Mouse (Mus musculus): Measurements from ENCODE around the gene Tapbp. TPM values are rescaled to one million over a fixed set of nuclear protein-coding genes. Genes with fewer than 3 reads are reported as not detected.

Tapbp gene
- polyA plus RNA-seq, 1 experiment from 2014 or later: 32.5 TPM

GRCm38 (mm10) chr17:33958451-33958850 is 42.8 kb downstream of the Tapbp start:
- no peak overlapping the region for H3K4me3 ChIP-seq (ENCODE audit: low read depth, low read length)
- peaks cover 62% of the 10 kb centered on the region for H3K36me3 ChIP-seq (ENCODE audit: control insufficient read depth, insufficient read depth, low read length)
- no peaks in the 10 kb centered on the region for H3K9me3 ChIP-seq (ENCODE audit: control insufficient read depth, low read length)
- H3K4me1 ChIP-seq (replicated peaks; ENCODE audit: control insufficient read depth, insufficient read depth, low read length): peaks cover 19% of the 10 kb centered on the region
- H3K9ac ChIP-seq (ENCODE audit: low read length): no peak overlapping the region
- ATAC-seq (replicated peaks; ENCODE audit: low FRiP score, low TSS enrichment, low read depth): no peak
- 94% methylated on average over 11 of the region's 11 CpGs for WGBS
- no peak overlapping the region for H3K27ac ChIP-seq (ENCODE audit: low read depth)
- no peaks in the 10 kb centered on the region for H3K27me3 ChIP-seq (replicated peaks; ENCODE audit: control insufficient read depth, insufficient read depth, low read length)
- no peak for DNase-seq (ENCODE audit: low spot score)
- H3K4me2 ChIP-seq (ENCODE audit: low read length): no peak overlapping the region

- 95% methylated on average over 13 of the region's 13 CpGs for WGBS
- no peaks in the 10 kb centered on the region for H3K9me3 ChIP-seq (ENCODE audit: control insufficient read depth, low read length)
- no peak for ATAC-seq (replicated peaks; ENCODE audit: low FRiP score, low TSS enrichment, low read depth)
- no peak for DNase-seq (ENCODE audit: low spot score)
- H3K27me3 ChIP-seq (replicated peaks; ENCODE audit: control insufficient read depth, insufficient read depth, low read length): no peaks in the 10 kb centered on the region
- peaks cover 13% of the 10 kb centered on the region for H3K4me1 ChIP-seq (replicated peaks; ENCODE audit: control insufficient read depth, insufficient read depth, low read length)
- H3K36me3 ChIP-seq (ENCODE audit: control insufficient read depth, insufficient read depth, low read length): peaks cover 56% of the 10 kb centered on the region
- H3K4me2 ChIP-seq (ENCODE audit: low read length): no peak overlapping the region
- H3K27ac ChIP-seq (ENCODE audit: low read depth): no peak overlapping the region
- H3K9ac ChIP-seq (ENCODE audit: low read length): no peak overlapping the region
- no peak overlapping the region for H3K4me3 ChIP-seq (ENCODE audit: low read depth, low read length)
Observed at GRCm38 (mm10) chr17:33959135-33959534, 43.4 kb downstream of the Tapbp start.

GRCm38 (mm10) chr17:33959948-33960347 is 44.2 kb downstream of the Tapbp start:
- Histone ChIP-seq H3K4me1 (replicated peaks; ENCODE audit: control insufficient read depth, insufficient read depth, low read length) (peaks cover 7% of the 10 kb centered on the region; the same call in 1 of the 2 replicates), H3K9me3 (ENCODE audit: control insufficient read depth, low read length) (no peaks in the 10 kb centered on the region), H3K27ac (ENCODE audit: low read depth) (no peak overlapping the region), H3K36me3 (ENCODE audit: control insufficient read depth, insufficient read depth, low read length) (peaks cover 52% of the 10 kb centered on the region), H3K4me3 (ENCODE audit: low read depth, low read length) (no peak overlapping the region), H3K27me3 (replicated peaks; ENCODE audit: control insufficient read depth, insufficient read depth, low read length) (no peaks in the 10 kb centered on the region), H3K4me2 (ENCODE audit: low read length) (no peak overlapping the region), H3K9ac (ENCODE audit: low read length) (no peak overlapping the region)
- 94% methylated on average over 15 of the region's 15 CpGs for WGBS
- DNase-seq (ENCODE audit: low spot score) (no peak), ATAC-seq (replicated peaks; ENCODE audit: low FRiP score, low TSS enrichment, low read depth) (no peak)

GRCm38 (mm10) chr17:33962876-33963275 is 47.2 kb downstream of the Tapbp start:
- Histone ChIP-seq H3K27me3 (replicated peaks; ENCODE audit: control insufficient read depth, insufficient read depth, low read length) (no peaks in the 10 kb centered on the region), H3K9ac (ENCODE audit: low read length) (no peak overlapping the region), H3K4me1 (replicated peaks; ENCODE audit: control insufficient read depth, insufficient read depth, low read length) (no peaks in the 10 kb centered on the region), H3K36me3 (ENCODE audit: control insufficient read depth, insufficient read depth, low read length) (peaks cover 63% of the 10 kb centered on the region), H3K27ac (ENCODE audit: low read depth) (no peak overlapping the region), H3K4me3 (ENCODE audit: low read depth, low read length) (no peak overlapping the region), H3K4me2 (ENCODE audit: low read length) (no peak overlapping the region), H3K9me3 (ENCODE audit: control insufficient read depth, low read length) (no peaks in the 10 kb centered on the region)
- WGBS: 92% methylated on average over 7 of the region's 7 CpGs
- DNase-seq (ENCODE audit: low spot score) (no peak), ATAC-seq (replicated peaks; ENCODE audit: low FRiP score, low TSS enrichment, low read depth) (no peak)

GRCm38 (mm10) chr17:33965082-33965845 is 49.6 kb downstream of the Tapbp start:
- WGBS: 87% methylated on average over 17 of the region's 17 CpGs
- no peak overlapping the region for H3K9ac ChIP-seq (ENCODE audit: low read length)
- ATAC-seq (replicated peaks; ENCODE audit: low FRiP score, low TSS enrichment, low read depth): no peak
- peaks cover 43% of the 10 kb centered on the region for H3K36me3 ChIP-seq (ENCODE audit: control insufficient read depth, insufficient read depth, low read length)
- H3K4me1 ChIP-seq (replicated peaks; ENCODE audit: control insufficient read depth, insufficient read depth, low read length): no peaks in the 10 kb centered on the region
- H3K27ac ChIP-seq (ENCODE audit: low read depth): no peak overlapping the region
- no peak overlapping the region for H3K4me3 ChIP-seq (ENCODE audit: low read depth, low read length)
- H3K4me2 ChIP-seq (ENCODE audit: low read length): no peak overlapping the region
- no peak for DNase-seq (ENCODE audit: low spot score)
- H3K9me3 ChIP-seq (ENCODE audit: control insufficient read depth, low read length): no peaks in the 10 kb centered on the region
- no peaks in the 10 kb centered on the region for H3K27me3 ChIP-seq (replicated peaks; ENCODE audit: control insufficient read depth, insufficient read depth, low read length)

GRCm38 (mm10) chr17:33965846-33966550 is 50.3 kb downstream of the Tapbp start:
- Histone ChIP-seq H3K9ac (ENCODE audit: low read length) (no peak overlapping the region), H3K36me3 (ENCODE audit: control insufficient read depth, insufficient read depth, low read length) (peaks cover 38% of the 10 kb centered on the region), H3K27me3 (replicated peaks; ENCODE audit: control insufficient read depth, insufficient read depth, low read length) (no peaks in the 10 kb centered on the region), H3K4me1 (replicated peaks; ENCODE audit: control insufficient read depth, insufficient read depth, low read length) (no peaks in the 10 kb centered on the region), H3K27ac (ENCODE audit: low read depth) (no peak overlapping the region), H3K4me2 (ENCODE audit: low read length) (no peak overlapping the region), H3K9me3 (ENCODE audit: control insufficient read depth, low read length) (no peaks in the 10 kb centered on the region), H3K4me3 (ENCODE audit: low read depth, low read length) (no peak overlapping the region)
- DNase-seq (ENCODE audit: low spot score) (no peak), ATAC-seq (replicated peaks; ENCODE audit: low FRiP score, low TSS enrichment, low read depth) (no peak)
- WGBS: 85% methylated on average over 16 of the region's 16 CpGs

- no peaks in the 10 kb centered on the region for H3K27me3 ChIP-seq (replicated peaks; ENCODE audit: control insufficient read depth, insufficient read depth, low read length)
- H3K4me3 ChIP-seq (ENCODE audit: low read depth, low read length): no peak overlapping the region
- H3K4me1 ChIP-seq (replicated peaks; ENCODE audit: control insufficient read depth, insufficient read depth, low read length): no peaks in the 10 kb centered on the region
- H3K36me3 ChIP-seq (ENCODE audit: control insufficient read depth, insufficient read depth, low read length): peaks cover 13% of the 10 kb centered on the region; the same call in 1 of the 2 replicates
- ATAC-seq (replicated peaks; ENCODE audit: low FRiP score, low TSS enrichment, low read depth) (peak; percentile 50; the same call in 1 of the 2 replicates), DNase-seq (ENCODE audit: low spot score) (peak; percentile 94)
- H3K9ac ChIP-seq (ENCODE audit: low read length): no peak overlapping the region
- no peaks in the 10 kb centered on the region for H3K9me3 ChIP-seq (ENCODE audit: control insufficient read depth, low read length)
- H3K4me2 ChIP-seq (ENCODE audit: low read length): no peak overlapping the region
- 5% methylated on average over 9 of the region's 9 CpGs for WGBS
- H3K27ac ChIP-seq (ENCODE audit: low read depth): no peak overlapping the region
Observed at GRCm38 (mm10) chr17:33968489-33968888, 52.8 kb downstream of the Tapbp start.

GRCm38 (mm10) chr17:33968927-33969326 is 53.2 kb downstream of the Tapbp start:
- DNase-seq (ENCODE audit: low spot score) (no peak), ATAC-seq (replicated peaks; ENCODE audit: low FRiP score, low TSS enrichment, low read depth) (peak; percentile 18; the same call in 1 of the 2 replicates)
- H3K4me1 ChIP-seq (replicated peaks; ENCODE audit: control insufficient read depth, insufficient read depth, low read length): no peaks in the 10 kb centered on the region

More at GRCm38 (mm10) chr17:33968927-33969326, 53.2 kb downstream of the Tapbp start:
- Histone ChIP-seq H3K27ac (ENCODE audit: low read depth) (no peak overlapping the region), H3K9me3 (ENCODE audit: control insufficient read depth, low read length) (no peaks in the 10 kb centered on the region), H3K4me2 (ENCODE audit: low read length) (no peak overlapping the region), H3K36me3 (ENCODE audit: control insufficient read depth, insufficient read depth, low read length) (peaks cover 13% of the 10 kb centered on the region; the same call in 1 of the 2 replicates), H3K9ac (ENCODE audit: low read length) (no peak overlapping the region), H3K27me3 (replicated peaks; ENCODE audit: control insufficient read depth, insufficient read depth, low read length) (no peaks in the 10 kb centered on the region), H3K4me3 (ENCODE audit: low read depth, low read length) (no peak overlapping the region)
- WGBS: 31% methylated on average over 5 of the region's 5 CpGs

Data from intestine, embryonic 14.5 days (tissue).